Mouse (Mus musculus): Measurements from ENCODE around the gene Zfp773. TPM values are rescaled to one million over a fixed set of nuclear protein-coding genes. Genes with fewer than 3 reads are reported as not detected.

Gene Zfp773
- polyA plus RNA-seq (2012; rRNA removed; ENCODE audit: low replicate concordance), result 0.06 TPM in 2 replicates

GRCm38 (mm10) chr7:7136379-7136866 is at the start of gene Zfp773:
TSS of gene Zfp773 (minus strand) at chr7:7136755.

GRCm38 (mm10) chr7:7171227-7172147 is 34.9 kb upstream of the Zfp773 start, which contains the start of gene Zfp418:
TSS of gene Zfp418 (plus strand) at chr7:7171330.

GRCm38 (mm10) chr7:7120921-7121601 is 15.5 kb downstream of the Zfp773 start, which contains the start of gene Zfp954:
TSS of gene Zfp954 (minus strand) at chr7:7121488.

Other genes with a start within 250 kb of the Zfp773 start
- gene Aurkc, start 141.5 kb downstream of the Zfp773 start, polyA plus RNA-seq (2012; rRNA removed; ENCODE audit: low replicate concordance), result not detected in 2 replicates
- 3.4 and 3.8 TPM in 2 replicates for gene Zfp954, start 15.3 kb downstream of the Zfp773 start, polyA plus RNA-seq (2012; rRNA removed; ENCODE audit: low replicate concordance)
- gene Zfp418, start 34.6 kb upstream of the Zfp773 start, polyA plus RNA-seq (2012; rRNA removed; ENCODE audit: low replicate concordance), result 0.08 and 0.13 TPM in 2 replicates
- gene Zfp772, start 73.2 kb upstream of the Zfp773 start, polyA plus RNA-seq (2012; rRNA removed; ENCODE audit: low replicate concordance), result 0.17 and 0.32 TPM in 2 replicates
- not detected in 2 replicates for gene Vmn2r29, start 110.6 kb upstream of the Zfp773 start, polyA plus RNA-seq (2012; rRNA removed; ENCODE audit: low replicate concordance)
- gene Gm45844, start 141.5 kb upstream of the Zfp773 start, polyA plus RNA-seq (2012; rRNA removed; ENCODE audit: low replicate concordance), result 0.58 TPM in 1 of 2 replicates, not detected in the other
- gene Clcn4, start 164.1 kb upstream of the Zfp773 start, polyA plus RNA-seq (2012; rRNA removed; ENCODE audit: low replicate concordance), result 8.8 and 17.5 TPM in 2 replicates
- gene Vmn2r30, start 200.9 kb upstream of the Zfp773 start, polyA plus RNA-seq (2012; rRNA removed; ENCODE audit: low replicate concordance), result not detected in 2 replicates
- gene Gm45783, start 237.8 kb upstream of the Zfp773 start, polyA plus RNA-seq (2012; rRNA removed; ENCODE audit: low replicate concordance), result not detected in 2 replicates